9 mouse cellular contexts compared by ENCODE assay signal in genomic region chr4:24967251-24967650, GRCm38 (mm10). TPM values are rescaled to one million over a fixed set of nuclear protein-coding genes. Genes with fewer than 3 reads are reported as not detected.
A peak's percentile ranks its signal among the peaks of the same experiment; 100 is the strongest.
DNase-seq lines count a peak whose midpoint lies in the region; ATAC-seq and TF ChIP-seq lines count a peak whose summit lies in the region.
"Had no signal": no experiment of that assay in that cellular context is flagged by ENCODE, and none has a peak within 500 bp of the region (broad histone marks: within the 10 kb centered on the region; RNA-seq: fewer than 3 reads in every experiment).

No protein-coding gene starts in this region.

- WGBS in kidney, embryonic 16.5 days, result 14% methylated on average over 7 of the region's 7 CpGs
- 9% methylated on average over 7 of the region's 7 CpGs for WGBS in embryonic facial prominence, embryonic 13.5 days
- 21% methylated on average over 7 of the region's 7 CpGs for WGBS in intestine, postnatal 0 days
- WGBS in olfactory bulb, adult 2 months, result 11% methylated on average over 7 of the region's 7 CpGs

- no peak for DNase-seq in kidney, postnatal 25 days
- DNase-seq in urinary bladder, adult 2 months (ENCODE audit: low spot score), result no peak
- DNase-seq in urinary bladder, postnatal 14 days (ENCODE audit: low spot score), result no peak

- peak overlapping the region; percentile 81 for H3K4me3 ChIP-seq in kidney, embryonic 16.5 days (ENCODE audit: low read length)
- peak overlapping the region; percentile 74 for H3K4me3 ChIP-seq in embryonic facial prominence, embryonic 13.5 days
- H3K4me3 ChIP-seq in intestine, postnatal 0 days (ENCODE audit: low read depth, low read length), result peak overlapping the region; percentile 64
- H3K4me3 ChIP-seq in olfactory bulb, adult 2 months (ENCODE audit: insufficient read depth, low read depth, low read length), result peak overlapping the region; percentile 79

- no peak for TF ChIP-seq CTCF in intestine, postnatal 0 days (IDR thresholded peaks at IDR 0.05; ENCODE audit: low read depth)
- TF ChIP-seq CTCF in olfactory bulb, adult 2 months (IDR thresholded peaks at IDR 0.05; ENCODE audit: insufficient read depth, low read depth, low read length), result no peak

- TF ChIP-seq POLR2A in olfactory bulb, adult 2 months (IDR thresholded peaks at IDR 0.05; ENCODE audit: insufficient read depth, low read depth, low read length), result no peak

- H3K27ac ChIP-seq in kidney, embryonic 16.5 days (ENCODE audit: low read length), result no peak overlapping the region
- no peak overlapping the region for H3K27ac ChIP-seq in embryonic facial prominence, embryonic 13.5 days
- H3K27ac ChIP-seq in intestine, postnatal 0 days (ENCODE audit: low read depth, low read length), result no peak overlapping the region
- no peak overlapping the region for H3K27ac ChIP-seq in olfactory bulb, adult 2 months (ENCODE audit: insufficient read depth, low read depth, low read length)

- H3K27me3 ChIP-seq in kidney, embryonic 16.5 days (ENCODE audit: insufficient read depth, low read length), result no peaks in the 10 kb centered on the region
- H3K27me3 ChIP-seq in embryonic facial prominence, embryonic 13.5 days, result no peaks in the 10 kb centered on the region
- H3K27me3 ChIP-seq in intestine, postnatal 0 days (replicated peaks; ENCODE audit: control insufficient read depth, insufficient read depth, low read length), result no peaks in the 10 kb centered on the region

- no peaks in the 10 kb centered on the region for H3K9me3 ChIP-seq in kidney, embryonic 16.5 days (ENCODE audit: low read length)
- H3K9me3 ChIP-seq in embryonic facial prominence, embryonic 13.5 days, result no peaks in the 10 kb centered on the region
- H3K9me3 ChIP-seq in intestine, postnatal 0 days (ENCODE audit: control insufficient read depth), result no peaks in the 10 kb centered on the region

- 0 out of 2 replicates have a peak overlapping the region, but pooled peaks have one; percentile 24 for H3K9ac ChIP-seq in kidney, embryonic 16.5 days (replicated peaks; ENCODE audit: low read length)
- H3K9ac ChIP-seq in embryonic facial prominence, embryonic 13.5 days, result no peak overlapping the region
- H3K9ac ChIP-seq in intestine, postnatal 0 days (ENCODE audit: low read depth, low read length), result no peak overlapping the region

- H3K4me2 ChIP-seq in kidney, embryonic 16.5 days (replicated peaks; ENCODE audit: low read depth, low read length), result peak overlapping the region; percentile 70
- H3K4me2 ChIP-seq in embryonic facial prominence, embryonic 13.5 days, result peak overlapping the region; percentile 70
- H3K4me2 ChIP-seq in intestine, postnatal 0 days (replicated peaks; ENCODE audit: low read depth), result peak overlapping the region; percentile 85

- H3K4me1 ChIP-seq in kidney, embryonic 16.5 days (ENCODE audit: insufficient read depth, low read length), result peaks cover 5% of the 10 kb centered on the region; the same call in 1 of the 2 replicates
- H3K4me1 ChIP-seq in embryonic facial prominence, embryonic 13.5 days, result peaks cover 17% of the 10 kb centered on the region
- no peaks in the 10 kb centered on the region for H3K4me1 ChIP-seq in intestine, postnatal 0 days (replicated peaks; ENCODE audit: control insufficient read depth, insufficient read depth, low read length)
- peaks cover 5% of the 10 kb centered on the region for H3K4me1 ChIP-seq in olfactory bulb, adult 2 months (ENCODE audit: control insufficient read depth, insufficient read depth, low read length)

- ATAC-seq in kidney, embryonic 16.5 days (ENCODE audit: low FRiP score, low TSS enrichment), result no peak
- ATAC-seq in embryonic facial prominence, embryonic 13.5 days (ENCODE audit: insufficient number of reproducible peaks, insufficient read depth, low FRiP score, low TSS enrichment, low read depth), result no peak
- no peak for ATAC-seq in intestine, postnatal 0 days
- ATAC-seq in erythroid progenitor cell, adult 5-6 weeks (replicated peaks; ENCODE audit: low FRiP score, poor library complexity, severe bottlenecking), result no peak

- no peaks in the 10 kb centered on the region for H3K36me3 ChIP-seq in kidney, embryonic 16.5 days (ENCODE audit: insufficient read depth, low read length)
- H3K36me3 ChIP-seq in embryonic facial prominence, embryonic 13.5 days, result no peaks in the 10 kb centered on the region
- no peaks in the 10 kb centered on the region for H3K36me3 ChIP-seq in intestine, postnatal 0 days (ENCODE audit: control insufficient read depth, insufficient read depth)

RNA-seq across cellular contexts. Expression of gene Gpr63, which starts 1.0 kb away (rescaled TPM):
- polyA plus RNA-seq in kidney, embryonic 16.5 days (2015; fragmentation: Nextera tagmentation; extraction: Ambion mirVana), result 0.61 and 0.71 TPM in 2 replicates
- polyA plus RNA-seq in embryonic facial prominence, embryonic 13.5 days (2015; fragmentation: Nextera tagmentation; extraction: Ambion mirVana), result 1.2 and 2.4 TPM in 2 replicates
- polyA plus RNA-seq in intestine, postnatal 0 days (2015; fragmentation: Nextera tagmentation; extraction: Ambion mirVana), result 0.21 and 0.65 TPM in 2 replicates
- polyA plus RNA-seq in olfactory bulb, adult 2 months (2012; ENCODE audit: insufficient read depth, insufficient read length, low replicate concordance, missing spikeins), result not detected in 2 replicates
- 4.1 and 5.1 TPM in 2 replicates for polyA plus RNA-seq in urinary bladder, adult 2 months (2012; rRNA removed)
- total RNA-seq in erythroid progenitor cell, adult 5-6 weeks (2015; ENCODE audit: low replicate concordance), result not detected in 2 replicates
- total RNA-seq in erythroid progenitor cell, adult 5-6 weeks (2017; ENCODE audit: low replicate concordance), result not detected in 2 replicates
- polyA plus RNA-seq: erythroblast, embryonic 14.5 days had no signal
